Mouse (Mus musculus) hindbrain, embryonic 14.5 days (tissue): ENCODE data around the gene Ccdc142. TPM values are rescaled to one million over a fixed set of nuclear protein-coding genes. Genes with fewer than 3 reads are reported as not detected.

Source experiments
- ATAC-seq: fragments of 200-750 bp; cut with Nextera tagmentation; 2 replicates; pipeline ENCODE4 v1.8.0; 2017; ENCODE audit warnings: moderate number of reproducible peaks, mild to moderate bottlenecking, moderate TSS enrichment, moderate library complexity; ENCODE audit not compliant: low FRiP score
- DNase-seq: peaks from one replicate; pipeline ENCODE4 v3.0.0-alpha.2; 2015; ENCODE audit warnings: low spot score
- H3K27ac ChIP-seq: fragments of 300-500 bp; sonication (generic); 2 replicates; pipeline ENCODE4 v1.5.1; 2014; ENCODE audit warnings: mild to moderate bottlenecking, moderate library complexity
- H3K27me3 ChIP-seq: fragments of 300-500 bp; sonication (generic); 2 replicates; pipeline ENCODE4 v1.6.1; 2014; ENCODE audit warnings: mild to moderate bottlenecking, low read length, mixed read lengths; ENCODE audit not compliant: control insufficient read depth, insufficient read depth
- H3K36me3 ChIP-seq: fragments of 300-500 bp; sonication (generic); replicated peaks from 2 replicates; pipeline ENCODE4 v1.6.1; 2014; ENCODE audit not compliant: control insufficient read depth, insufficient read depth
- H3K4me1 ChIP-seq: fragments of 300-500 bp; sonication (generic); replicated peaks from 2 replicates; pipeline ENCODE4 v1.6.1; 2014; ENCODE audit warnings: antibody characterized with exemption, low read length, mixed read lengths; ENCODE audit not compliant: control insufficient read depth, insufficient read depth
- H3K4me2 ChIP-seq: fragments of 300-500 bp; sonication (generic); replicated peaks from 2 replicates; pipeline ENCODE4 v1.6.1; 2014; ENCODE audit warnings: mild to moderate bottlenecking, moderate library complexity
- H3K4me3 ChIP-seq: fragments of 300-500 bp; sonication (generic); replicated peaks from 2 replicates; pipeline ENCODE4 v1.5.1; 2014; ENCODE audit warnings: mild to moderate bottlenecking, low read length
- H3K9ac ChIP-seq: fragments of 300-500 bp; sonication (generic); 2 replicates; pipeline ENCODE4 v1.6.1; 2014
- H3K9me3 ChIP-seq: fragments of 300-500 bp; sonication (generic); 2 replicates; pipeline ENCODE4 v1.6.1; 2016; ENCODE audit warnings: low read length; ENCODE audit not compliant: control insufficient read depth
- WGBS: fragments of 180-500 bp; shearing (Covaris S2); extraction: QIAGEN DNeasy Blood & Tissue Kit; methylation state at CpG from one replicate; pipeline ENCODE4 v1.1.7; 2014; 5-methylcytosine and 5-hydroxymethylcytosine counted together
- polyA plus RNA-seq: library from polyadenylated mRNA; unstranded; fragments of >200 nt; fragmentation: Nextera tagmentation; extraction: Ambion mirVana; gene quantifications from 2 replicates; pipeline ENCODE4 v1.2.1, GENCODE M21; 2014

Gene Ccdc142
- polyA plus RNA-seq, 1 experiment from 2014 or later, result 4.2 TPM

GRCm38 (mm10) chr6:83134226-83134625 is 32.8 kb downstream of the Ccdc142 start:
- 70% methylated on average over 3 of the region's 3 CpGs for WGBS
- no peak for ATAC-seq
- H3K9ac ChIP-seq, result no peak overlapping the region

DNA sequence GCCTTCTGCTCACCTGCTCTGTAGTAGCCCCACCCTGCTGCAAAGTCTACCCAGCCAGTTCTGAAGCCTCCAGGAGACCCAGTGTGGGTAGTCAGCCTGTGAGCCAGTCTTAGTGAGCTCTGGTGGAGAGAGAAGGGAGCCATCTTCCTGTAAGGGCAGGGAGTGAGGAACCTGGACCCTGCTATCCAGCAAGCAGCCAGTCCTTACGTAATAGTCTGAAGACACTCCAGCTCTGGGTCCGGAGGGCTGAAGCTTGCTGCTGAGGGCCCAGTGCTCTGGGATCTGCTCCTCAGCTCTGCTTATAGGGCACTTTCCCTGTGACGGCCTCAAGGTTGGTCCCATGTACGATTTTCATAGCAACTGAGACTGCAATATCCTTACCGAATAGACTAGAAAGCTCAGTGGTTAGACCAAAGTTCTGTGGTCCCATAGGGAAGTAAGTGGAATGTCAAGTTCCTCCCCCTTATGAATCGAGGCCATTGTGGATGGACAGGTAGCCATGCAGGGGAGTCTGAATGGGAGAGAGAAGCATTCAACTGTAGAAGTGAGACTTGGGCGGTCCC is 33.6 kb downstream of the Ccdc142 start, which contains the start of gene Rtkn:
TSS of gene Rtkn (plus strand) at position 513 of the 563 bp plus-strand sequence.
- Histone ChIP-seq H3K27ac (peak within 1 kb of the TSS; percentile 89; the same call in 1 of the 2 replicates), H3K4me2 (peak within 1 kb of the TSS; percentile 59), H3K9ac (peak within 1 kb of the TSS; percentile 45), H3K4me3 (peak within 1 kb of the TSS; percentile 13), H3K4me1 (peaks cover 18% of the 10 kb centered on the region), H3K9me3 (no peaks in the 10 kb centered on the region), H3K36me3 (no peaks in the 10 kb centered on the region), H3K27me3 (peaks cover 6% of the 10 kb centered on the region; the same call in 1 of the 2 replicates)
- DNase-seq (no peak), ATAC-seq (no peak)
- 68% methylated on average over 7 of the region's 7 CpGs for WGBS

More at GRCm38 (mm10) chr6:83134226-83134625, 32.8 kb downstream of the Ccdc142 start:
- Histone ChIP-seq H3K27me3 (peaks cover 6% of the 10 kb centered on the region; the same call in 1 of the 2 replicates), H3K4me2 (no peak overlapping the region), H3K36me3 (no peaks in the 10 kb centered on the region), H3K4me3 (no peak overlapping the region), H3K9me3 (no peaks in the 10 kb centered on the region), H3K27ac (no peak overlapping the region), H3K4me1 (peaks cover 18% of the 10 kb centered on the region)
- no peak for DNase-seq

- H3K4me2 ChIP-seq, result peak overlapping the region; percentile 59
- peaks cover 18% of the 10 kb centered on the region for H3K4me1 ChIP-seq
- DNase-seq (no peak), ATAC-seq (no peak)
- peak overlapping the region; percentile 13 for H3K4me3 ChIP-seq
- no peaks in the 10 kb centered on the region for H3K9me3 ChIP-seq
- H3K27ac ChIP-seq, result no peak overlapping the region
- H3K27me3 ChIP-seq, result peaks cover 6% of the 10 kb centered on the region; the same call in 1 of the 2 replicates
- H3K9ac ChIP-seq, result peak overlapping the region; percentile 45
- no peaks in the 10 kb centered on the region for H3K36me3 ChIP-seq
- WGBS, result 4% methylated on average over 37 of the region's 37 CpGs
Measured at GRCm38 (mm10) chr6:83135571-83136161, 34.3 kb downstream of the Ccdc142 start.

- Histone ChIP-seq H3K4me1 (peaks cover 18% of the 10 kb centered on the region), H3K9ac (peak overlapping the region; percentile 64), H3K27ac (peak overlapping the region; percentile 89), H3K27me3 (peaks cover 6% of the 10 kb centered on the region; the same call in 1 of the 2 replicates), H3K36me3 (no peaks in the 10 kb centered on the region), H3K4me3 (peak overlapping the region; percentile 36), H3K4me2 (peak overlapping the region; percentile 59), H3K9me3 (no peaks in the 10 kb centered on the region)
- DNase-seq (no peak), ATAC-seq (no peak)
- WGBS, result 14% methylated on average over 5 of the region's 5 CpGs
Measured at GRCm38 (mm10) chr6:83136291-83136880, 35.0 kb downstream of the Ccdc142 start.

- peak overlapping the region; percentile 36 for H3K4me3 ChIP-seq
- H3K9me3 ChIP-seq, result no peaks in the 10 kb centered on the region
- peaks cover 21% of the 10 kb centered on the region for H3K4me1 ChIP-seq
- peak overlapping the region; percentile 89 for H3K27ac ChIP-seq
- H3K27me3 ChIP-seq, result peaks cover 6% of the 10 kb centered on the region; the same call in 1 of the 2 replicates
- WGBS, result under 1% methylated on average over 25 of the region's 26 CpGs
- ATAC-seq (peak; percentile 73), DNase-seq (peak; percentile 59)
- peak overlapping the region; percentile 59 for H3K4me2 ChIP-seq
- H3K36me3 ChIP-seq, result no peaks in the 10 kb centered on the region
- peak overlapping the region; percentile 64 for H3K9ac ChIP-seq
Measured at GRCm38 (mm10) chr6:83136881-83137575, 35.6 kb downstream of the Ccdc142 start.

DNA sequence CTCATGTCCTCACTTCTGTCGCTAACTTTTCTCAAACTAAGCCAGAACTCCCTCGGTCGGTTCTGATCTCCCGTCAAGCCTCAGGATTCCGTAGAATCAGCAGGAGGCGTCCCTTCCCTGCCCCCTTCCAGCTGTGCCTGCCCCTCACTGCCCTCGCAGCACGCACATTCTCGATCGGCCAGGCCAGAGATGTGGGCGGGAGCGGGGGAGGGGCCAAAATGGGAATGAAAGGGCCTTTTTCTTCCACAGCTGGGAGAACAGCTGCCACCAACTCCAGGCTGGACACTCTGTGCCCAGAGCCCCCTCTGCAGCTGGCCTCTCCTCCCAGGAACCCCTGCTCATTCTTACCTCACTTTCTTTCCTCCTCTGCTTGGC is 36.2 kb downstream of the Ccdc142 start:
- Histone ChIP-seq H3K4me1 (peaks cover 27% of the 10 kb centered on the region), H3K4me2 (peak overlapping the region; percentile 59), H3K9ac (peak overlapping the region; percentile 64), H3K4me3 (peak overlapping the region; percentile 36), H3K27me3 (peaks cover 6% of the 10 kb centered on the region; the same call in 1 of the 2 replicates), H3K27ac (peak overlapping the region; percentile 89), H3K9me3 (no peaks in the 10 kb centered on the region), H3K36me3 (no peaks in the 10 kb centered on the region)
- DNase-seq (peak; percentile 54), ATAC-seq (peak; percentile 43; the same call in 1 of the 2 replicates)
- WGBS, result 0% methylated on average over 12 of the region's 12 CpGs

DNA sequence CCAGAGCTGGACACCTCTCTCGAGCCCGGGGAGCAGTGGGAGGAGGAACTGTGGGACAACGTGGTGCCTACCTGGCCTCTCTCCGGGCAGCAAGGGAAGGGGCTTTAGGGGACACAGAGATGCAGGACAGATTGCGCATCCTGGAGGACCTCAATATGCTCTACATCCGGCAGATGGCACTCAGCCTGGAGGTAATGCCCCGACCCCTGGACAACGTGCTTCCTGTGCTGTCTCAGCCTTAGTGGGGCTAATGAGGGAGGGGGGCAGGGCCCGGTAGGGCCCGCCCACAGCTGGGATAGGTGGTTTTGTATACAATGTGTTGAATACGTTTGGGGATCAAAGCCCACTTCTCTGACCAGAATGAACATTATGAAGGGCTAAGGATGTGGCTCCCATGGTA is 36.7 kb downstream of the Ccdc142 start:
- H3K9me3 ChIP-seq, result no peaks in the 10 kb centered on the region
- peaks cover 30% of the 10 kb centered on the region for H3K4me1 ChIP-seq
- peak overlapping the region; percentile 89 for H3K27ac ChIP-seq
- peak overlapping the region; percentile 64 for H3K9ac ChIP-seq
- peak overlapping the region; percentile 59 for H3K4me2 ChIP-seq
- DNase-seq (no peak), ATAC-seq (peak; percentile 21; the same call in 1 of the 2 replicates)
- peaks cover 6% of the 10 kb centered on the region; the same call in 1 of the 2 replicates for H3K27me3 ChIP-seq
- H3K4me3 ChIP-seq, result peak overlapping the region; percentile 36
- no peaks in the 10 kb centered on the region for H3K36me3 ChIP-seq
- under 1% methylated on average over 11 of the region's 11 CpGs for WGBS

- Histone ChIP-seq H3K4me1 (peaks cover 32% of the 10 kb centered on the region), H3K27ac (no peak overlapping the region), H3K4me3 (no peak overlapping the region), H3K27me3 (peaks cover 6% of the 10 kb centered on the region; the same call in 1 of the 2 replicates), H3K9ac (no peak overlapping the region), H3K9me3 (no peaks in the 10 kb centered on the region), H3K36me3 (no peaks in the 10 kb centered on the region), H3K4me2 (no peak overlapping the region)
- WGBS, result 89% methylated on average over 8 of the region's 8 CpGs
- ATAC-seq (no peak), DNase-seq (no peak)
Measured at GRCm38 (mm10) chr6:83140044-83140443, 38.6 kb downstream of the Ccdc142 start.

DNA sequence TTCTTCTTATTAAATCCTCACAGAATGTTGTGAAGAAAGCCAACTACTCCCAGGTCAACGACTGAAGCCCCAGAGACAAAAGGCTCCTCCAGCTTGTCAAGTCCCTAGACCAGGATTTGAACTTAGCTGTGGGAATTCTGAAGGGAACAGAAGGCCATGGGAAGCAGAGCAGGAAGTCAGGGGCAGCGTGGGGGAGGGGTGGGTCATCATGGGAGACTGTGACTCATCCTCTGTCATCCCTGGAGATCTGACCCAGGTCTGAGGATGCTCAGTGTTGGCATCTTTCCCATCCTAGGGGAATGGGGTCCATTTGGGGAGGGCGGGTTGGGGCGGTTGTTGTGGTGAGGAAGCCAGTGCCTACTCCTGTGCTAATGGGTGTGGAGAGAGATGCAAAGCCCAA is 40.2 kb downstream of the Ccdc142 start:
- H3K4me2 ChIP-seq, result peak overlapping the region; percentile 60
- DNase-seq (no peak), ATAC-seq (no peak)
- no peak overlapping the region for H3K27ac ChIP-seq
- peak overlapping the region; percentile 58; the same call in 1 of the 2 replicates for H3K9ac ChIP-seq
- no peaks in the 10 kb centered on the region for H3K9me3 ChIP-seq
- WGBS, result 27% methylated on average over 4 of the region's 4 CpGs
- no peaks in the 10 kb centered on the region for H3K36me3 ChIP-seq
- H3K4me1 ChIP-seq, result peaks cover 32% of the 10 kb centered on the region
- no peak overlapping the region; the same call in 1 of the 2 replicates for H3K4me3 ChIP-seq
- H3K27me3 ChIP-seq, result no peaks in the 10 kb centered on the region
